Mouse (Mus musculus): ENCODE measurements around the gene Smtnl2.
"Not testable (repeated sequence)": the region's sequence is repeated elsewhere in the genome, so short reads cannot be mapped to it uniquely, and the experiment has no call there.

The Smtnl2 gene

DNA sequence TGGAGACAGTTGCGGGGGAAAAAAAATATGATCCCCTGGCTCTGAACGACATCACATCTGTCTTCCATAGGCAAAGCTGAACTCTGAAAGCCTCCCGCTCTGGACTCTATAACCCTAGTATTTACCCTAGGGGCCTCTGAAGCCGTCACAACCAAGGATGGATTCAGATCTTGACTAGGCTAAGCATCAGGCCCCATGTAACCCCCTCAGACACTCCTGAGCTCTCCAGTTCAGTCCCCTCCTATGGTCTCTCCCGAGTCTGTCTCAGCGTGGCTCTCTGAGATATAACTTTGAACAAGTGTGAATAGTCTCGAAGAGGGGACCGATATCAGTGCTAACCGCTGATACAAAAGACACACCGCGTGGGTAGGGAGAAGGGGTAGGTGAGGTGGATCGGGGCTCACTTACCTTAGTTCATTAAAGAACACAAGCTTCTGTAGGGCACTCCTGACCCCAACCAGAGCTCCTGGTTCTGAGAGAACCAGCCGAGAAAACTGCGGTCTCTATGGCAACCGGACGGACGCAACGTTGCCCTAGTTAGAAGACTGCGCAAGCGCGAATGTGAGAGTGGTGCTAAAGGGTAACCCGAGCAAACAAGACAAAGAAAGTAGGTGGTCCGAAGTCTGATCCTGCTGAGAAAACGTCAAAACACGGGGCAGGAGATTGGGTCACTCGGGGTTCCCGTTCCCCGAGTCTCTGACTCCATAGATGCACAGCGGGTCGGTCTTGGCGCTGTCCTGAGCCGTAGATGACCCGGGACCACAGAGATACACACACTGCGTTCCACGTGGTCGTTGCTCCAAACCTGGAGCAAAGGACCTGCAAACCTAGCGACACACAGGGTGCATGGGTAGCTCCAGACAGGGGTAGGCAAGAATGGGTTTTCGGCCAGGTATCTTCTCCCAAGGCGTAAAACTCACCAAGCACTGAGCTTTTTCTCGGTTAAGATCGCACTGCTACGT, 49.8 kb downstream of the Smtnl2 start:
- peak; percentile 56 for DNase-seq (ENCODE audit: low read depth, low spot score)

DNA sequence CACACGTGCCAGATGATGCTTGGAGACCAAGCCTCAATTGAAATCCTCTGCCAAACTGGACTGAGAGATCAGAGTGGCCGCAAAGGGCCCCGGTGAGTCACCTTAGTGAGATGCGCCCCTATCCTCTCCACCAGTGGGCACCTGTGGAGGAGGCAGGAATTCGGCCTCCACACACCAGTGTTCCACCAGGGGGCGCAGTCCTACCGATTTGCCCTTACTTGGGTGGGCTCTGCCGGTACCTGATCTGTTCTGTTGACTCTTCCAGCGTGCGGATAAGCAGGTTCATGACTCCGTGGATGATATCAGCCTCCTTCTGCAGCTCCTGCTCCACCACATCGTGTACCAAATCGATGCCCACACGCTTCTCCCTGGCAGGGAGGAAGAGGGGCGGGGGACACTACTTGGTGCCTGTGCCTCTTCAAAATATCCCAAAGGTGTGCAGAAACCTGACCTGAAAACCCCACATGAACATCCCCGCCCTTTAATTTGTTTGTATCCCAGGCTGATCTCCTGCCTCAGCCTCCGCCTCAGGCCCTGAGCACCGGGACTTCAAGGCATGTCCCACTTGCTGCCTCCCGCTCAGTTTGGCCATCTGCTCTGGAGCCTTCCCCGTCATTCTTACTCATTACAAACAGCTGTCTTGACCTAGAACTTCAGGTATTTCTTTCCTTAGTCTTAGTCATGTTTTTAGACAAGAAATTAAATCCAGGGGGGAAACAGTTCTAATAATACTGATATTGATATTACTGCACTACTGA, 56.4 kb downstream of the Smtnl2 start:
- DNase-seq (ENCODE audit: low read depth, low spot score): peak; percentile 67

- DNase-seq (ENCODE audit: low read depth, low spot score): no peak
Observed at GRCm38 (mm10) chr11:72353186-72353585, 58.3 kb downstream of the Smtnl2 start.

DNA sequence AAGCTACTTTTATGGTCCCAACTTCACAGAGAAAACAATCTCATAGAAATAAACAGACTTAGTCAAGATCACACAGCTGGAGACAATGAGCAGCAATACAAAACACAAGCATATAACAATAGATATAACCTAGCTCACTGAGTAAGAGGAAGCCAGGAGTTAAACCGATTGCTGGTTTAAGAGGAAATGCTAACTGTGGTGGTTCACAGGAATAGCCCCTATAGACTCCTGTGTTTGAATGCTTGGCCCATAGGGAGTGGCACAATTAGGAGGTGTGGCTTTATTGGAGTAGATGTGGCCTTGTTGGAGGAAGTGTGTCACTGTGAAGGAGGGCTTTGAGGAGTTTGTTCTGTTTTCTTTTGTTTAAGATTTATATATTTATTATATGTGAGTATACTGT, 59.2 kb downstream of the Smtnl2 start:
- DNase-seq (ENCODE audit: low read depth, low spot score): no peak

GRCm38 (mm10) chr11:72349652-72350051, 61.9 kb downstream of the Smtnl2 start:
- DNase-seq (ENCODE audit: low read depth, low spot score): no peak

- DNase-seq (ENCODE audit: low read depth, low spot score): no peak
Observed at GRCm38 (mm10) chr11:72349016-72349415, 62.5 kb downstream of the Smtnl2 start.

GRCm38 (mm10) chr11:72348563-72348962, 63.0 kb downstream of the Smtnl2 start:
- no peak for DNase-seq (ENCODE audit: low read depth, low spot score)

GRCm38 (mm10) chr11:72344486-72344885, 67.0 kb downstream of the Smtnl2 start:
- DNase-seq (ENCODE audit: low read depth, low spot score): no peak

GRCm38 (mm10) chr11:72343904-72344303, 67.6 kb downstream of the Smtnl2 start:
- peak; percentile 43 for DNase-seq (ENCODE audit: low read depth, low spot score)

DNA sequence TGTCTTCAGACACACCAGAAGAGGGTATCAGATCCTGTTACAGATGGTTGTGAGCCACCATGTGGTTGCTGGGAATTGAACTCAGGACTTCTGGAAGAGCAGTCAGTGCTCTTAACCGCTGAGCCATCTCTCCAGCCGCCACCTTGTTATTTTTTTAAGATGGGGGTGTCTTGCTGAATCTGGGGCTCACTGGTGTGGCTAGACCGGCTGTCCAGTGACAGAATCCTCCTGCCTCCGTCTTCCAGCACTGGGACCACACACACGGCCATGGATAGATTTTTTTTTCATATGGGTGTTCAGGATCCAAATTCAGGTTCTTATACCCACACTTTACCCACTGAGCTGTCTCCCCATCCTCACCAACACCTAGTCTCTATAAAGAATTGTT, 68.3 kb downstream of the Smtnl2 start:
- DNase-seq (ENCODE audit: low read depth, low spot score): not testable (repeated sequence)

- peak; percentile 62 for DNase-seq (ENCODE audit: low read depth, low spot score)
Observed at GRCm38 (mm10) chr11:72342549-72343237, 68.8 kb downstream of the Smtnl2 start.

- DNase-seq (ENCODE audit: low read depth, low spot score): no peak
Observed at GRCm38 (mm10) chr11:72339716-72340115, 71.8 kb downstream of the Smtnl2 start.
